Mouse (Mus musculus) heart, embryonic 13.5 days (tissue): Measurements from ENCODE around the gene Nab2. TPM values are rescaled to one million over a fixed set of nuclear protein-coding genes. Genes with fewer than 3 reads are reported as not detected.

Source experiments
- polyA plus RNA-seq: library from polyadenylated mRNA; unstranded; fragments of >200 nt; fragmentation: Nextera tagmentation; extraction: Ambion mirVana; gene quantifications from 2 replicates; pipeline ENCODE4 v1.2.1, GENCODE M21; 2015

Nab2 gene
- polyA plus RNA-seq, 1 experiment from 2014 or later: 9.7 TPM

Other genes starting within 250 kb of the Nab2 start
- 0.76 and 1.0 TPM in 2 replicates for gene Stac3, start 166.9 kb downstream of the Nab2 start, polyA plus RNA-seq
- 14.2 and 18.1 TPM in 2 replicates for gene Ndufa4l2, start 153.6 kb downstream of the Nab2 start, polyA plus RNA-seq
- gene Shmt2, start 146.1 kb downstream of the Nab2 start, polyA plus RNA-seq: 78.3 and 84.5 TPM in 2 replicates
- gene Nxph4, start 134.0 kb downstream of the Nab2 start, polyA plus RNA-seq: 0.62 TPM in 2 replicates
- gene Lrp1, start 47.4 kb downstream of the Nab2 start, polyA plus RNA-seq: 30.7 and 37.9 TPM in 2 replicates
- gene Stat6, start 25.6 kb downstream of the Nab2 start, polyA plus RNA-seq: 24.5 and 24.6 TPM in 2 replicates
- 7.1 and 7.4 TPM in 2 replicates for gene Nemp1, start 1.7 kb downstream of the Nab2 start, polyA plus RNA-seq
- gene Myo1a, start 36.6 kb upstream of the Nab2 start, polyA plus RNA-seq: 0.27 and 0.28 TPM in 2 replicates
- gene Tac2, start 55.9 kb upstream of the Nab2 start, polyA plus RNA-seq: 1.2 and 2.0 TPM in 2 replicates
- gene Zbtb39, start 71.0 kb upstream of the Nab2 start, polyA plus RNA-seq: 1.6 and 2.0 TPM in 2 replicates
- gene Gpr182, start 83.2 kb upstream of the Nab2 start, polyA plus RNA-seq: 20.2 TPM in 2 replicates
- gene Rdh1, start 91.2 kb upstream of the Nab2 start, polyA plus RNA-seq: not detected in 2 replicates
- not detected in 2 replicates for gene Rdh16f1, start 91.2 kb upstream of the Nab2 start, polyA plus RNA-seq
- gene Rdh9, start 107.8 kb upstream of the Nab2 start, polyA plus RNA-seq: 0.15 and 0.23 TPM in 2 replicates
- gene Rdh16, start 132.6 kb upstream of the Nab2 start, polyA plus RNA-seq: not detected in 2 replicates
- not detected in 2 replicates for gene Rdh19, start 181.4 kb upstream of the Nab2 start, polyA plus RNA-seq
- not detected in 2 replicates for gene Rdh16f2, start 197.9 kb upstream of the Nab2 start, polyA plus RNA-seq
- gene Rdh7, start 220.2 kb upstream of the Nab2 start, polyA plus RNA-seq: not detected in 2 replicates
- gene Sdr9c7, start 229.9 kb upstream of the Nab2 start, polyA plus RNA-seq: not detected in 2 replicates